Mouse (Mus musculus) limb, embryonic 10.5 days (tissue): Measurements from ENCODE around the gene Aff1. TPM values are rescaled to one million over a fixed set of nuclear protein-coding genes. Genes with fewer than 3 reads are reported as not detected.

Source experiments
- DNase-seq: peaks from one replicate; pipeline ENCODE4 v3.0.0-alpha.2; 2017; ENCODE audit warnings: low spot score
- H3K27ac ChIP-seq: fragments of 300-500 bp; sonication (generic); 2 replicates; pipeline ENCODE4 v1.5.1; 2016; ENCODE audit warnings: mild to moderate bottlenecking
- H3K27me3 ChIP-seq: fragments of 300-500 bp; sonication (generic); 2 replicates; pipeline ENCODE4 v1.6.1; 2016; ENCODE audit warnings: low read depth, mild to moderate bottlenecking; ENCODE audit not compliant: poor library complexity, severe bottlenecking
- H3K36me3 ChIP-seq: fragments of 300-500 bp; sonication (generic); 2 replicates; pipeline ENCODE4 v1.6.1; 2016; ENCODE audit warnings: mild to moderate bottlenecking, moderate library complexity
- H3K4me1 ChIP-seq: fragments of 300-500 bp; sonication (generic); 2 replicates; pipeline ENCODE4 v1.6.1; 2016
- H3K4me3 ChIP-seq: fragments of 300-500 bp; sonication (generic); 2 replicates; pipeline ENCODE4 v1.5.1; 2016; ENCODE audit warnings: mild to moderate bottlenecking, moderate library complexity
- H3K9me3 ChIP-seq: fragments of 300-500 bp; sonication (generic); replicated peaks from 2 replicates; pipeline ENCODE4 v1.6.1; 2016; ENCODE audit warnings: mild to moderate bottlenecking
- WGBS: fragments of 180-500 bp; shearing (Covaris S2); methylation state at CpG from one replicate; pipeline ENCODE4 v1.1.7; 2016; 5-methylcytosine and 5-hydroxymethylcytosine counted together
- polyA plus RNA-seq: library from polyadenylated mRNA; unstranded; fragments of >200 nt; fragmentation: Nextera tagmentation; extraction: Ambion mirVana; gene quantifications from 2 replicates; pipeline ENCODE4 v1.2.1, GENCODE M21; 2016

Aff1 gene
- polyA plus RNA-seq, 1 experiment from 2014 or later = 4.6 TPM

DNA sequence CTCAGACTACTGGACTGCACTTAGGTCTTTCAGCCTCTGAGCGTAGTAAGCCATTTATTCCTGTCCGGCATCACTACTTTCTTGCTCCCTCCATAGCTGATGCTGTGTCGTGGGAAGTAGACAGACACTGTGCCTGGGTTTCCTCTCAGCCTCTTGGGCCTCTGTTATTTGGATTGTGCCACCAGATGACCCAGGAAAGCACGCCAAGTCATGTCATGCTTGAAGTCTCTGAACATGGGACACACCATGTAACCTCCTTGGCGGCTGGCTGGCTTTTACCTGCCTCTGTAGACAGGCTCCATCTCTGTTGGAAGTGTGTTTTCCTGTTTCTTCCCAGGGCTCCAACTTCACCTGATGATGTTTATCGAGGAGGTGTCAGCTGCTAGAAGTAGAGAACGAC, 99.6 kb downstream of the Aff1 start:
- Histone ChIP-seq H3K27ac (no peak overlapping the region), H3K9me3 (no peaks in the 10 kb centered on the region), H3K27me3 (no peaks in the 10 kb centered on the region), H3K4me1 (peaks cover 15% of the 10 kb centered on the region), H3K36me3 (no peaks in the 10 kb centered on the region), H3K4me3 (no peak overlapping the region)
- WGBS = 88% methylated on average over 7 of the region's 7 CpGs
- no peak for DNase-seq

DNA sequence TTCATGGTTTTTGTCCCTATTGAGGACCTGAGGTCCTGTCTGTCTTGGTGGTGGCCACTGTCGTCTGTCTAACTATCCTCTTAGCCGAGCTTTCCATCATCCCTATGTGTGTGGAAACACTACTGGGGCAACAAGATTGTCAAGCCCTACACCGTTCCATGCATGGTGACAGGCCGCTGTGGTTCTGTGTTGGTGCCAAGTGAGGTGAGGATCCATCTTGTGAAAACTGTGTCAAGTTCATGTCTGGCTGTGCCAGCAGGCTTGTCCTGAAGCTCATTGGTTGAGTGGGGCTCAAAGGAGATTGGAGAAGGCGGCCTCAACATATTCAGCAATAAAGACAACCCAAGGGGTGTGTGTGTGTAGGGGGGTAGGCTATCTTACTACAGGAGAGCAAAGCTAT, 102.9 kb downstream of the Aff1 start:
- H3K27ac ChIP-seq = no peak overlapping the region
- no peaks in the 10 kb centered on the region for H3K27me3 ChIP-seq
- H3K4me1 ChIP-seq = peaks cover 15% of the 10 kb centered on the region
- no peak for DNase-seq
- H3K36me3 ChIP-seq = no peaks in the 10 kb centered on the region
- no peak overlapping the region for H3K4me3 ChIP-seq
- WGBS = 95% methylated on average over 5 of the region's 5 CpGs
- H3K9me3 ChIP-seq = no peaks in the 10 kb centered on the region

DNA sequence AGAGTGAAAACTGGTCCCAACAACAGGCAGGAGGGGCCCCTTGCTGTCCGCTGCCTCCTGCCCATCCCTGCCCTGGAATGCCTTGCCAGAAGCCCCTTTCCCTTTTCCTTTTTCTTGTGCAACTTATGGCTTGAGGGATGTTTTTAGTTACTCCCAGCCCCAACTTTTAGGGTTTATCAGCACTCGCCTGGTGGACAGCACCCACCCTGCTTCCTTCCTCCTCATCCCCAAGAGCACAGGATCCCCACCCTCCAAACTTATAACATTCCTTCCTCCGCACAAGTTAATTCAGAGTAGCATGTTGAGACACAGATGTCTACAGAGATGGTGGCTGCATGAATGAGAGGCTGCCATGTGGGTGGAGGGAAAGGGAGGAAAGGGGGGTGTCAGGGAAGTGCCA, 103.9 kb downstream of the Aff1 start:
- H3K36me3 ChIP-seq = no peaks in the 10 kb centered on the region
- peaks cover 15% of the 10 kb centered on the region for H3K4me1 ChIP-seq
- H3K27ac ChIP-seq = no peak overlapping the region
- H3K27me3 ChIP-seq = no peaks in the 10 kb centered on the region
- 73% methylated on average over 3 of the region's 3 CpGs for WGBS
- no peak for DNase-seq
- H3K9me3 ChIP-seq = no peaks in the 10 kb centered on the region
- no peak overlapping the region for H3K4me3 ChIP-seq

DNA sequence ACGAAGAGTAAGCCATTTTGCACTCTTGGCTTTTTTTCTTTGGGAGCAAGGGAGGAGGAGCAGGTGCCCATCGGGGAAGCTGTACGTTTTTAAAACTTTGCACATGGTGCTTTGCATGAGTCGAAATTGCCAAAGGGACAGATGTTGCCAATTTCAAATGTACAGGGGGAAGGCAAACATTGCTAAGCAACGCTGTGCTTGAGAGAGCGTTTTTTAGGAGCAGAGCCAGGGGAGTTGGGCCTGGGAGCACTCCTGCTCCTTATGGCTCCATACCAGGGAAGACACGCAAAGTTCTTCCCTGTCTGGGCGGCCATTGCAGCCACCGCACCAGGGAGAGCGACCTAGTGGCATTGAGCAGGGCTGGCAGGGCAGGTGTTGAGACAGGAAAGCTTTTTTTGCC, 105.6 kb downstream of the Aff1 start:
- Histone ChIP-seq H3K9me3 (no peaks in the 10 kb centered on the region), H3K36me3 (no peaks in the 10 kb centered on the region), H3K27me3 (no peaks in the 10 kb centered on the region), H3K4me3 (no peak overlapping the region), H3K4me1 (peaks cover 15% of the 10 kb centered on the region), H3K27ac (no peak overlapping the region)
- WGBS = 80% methylated on average over 10 of the region's 10 CpGs
- no peak for DNase-seq

DNA sequence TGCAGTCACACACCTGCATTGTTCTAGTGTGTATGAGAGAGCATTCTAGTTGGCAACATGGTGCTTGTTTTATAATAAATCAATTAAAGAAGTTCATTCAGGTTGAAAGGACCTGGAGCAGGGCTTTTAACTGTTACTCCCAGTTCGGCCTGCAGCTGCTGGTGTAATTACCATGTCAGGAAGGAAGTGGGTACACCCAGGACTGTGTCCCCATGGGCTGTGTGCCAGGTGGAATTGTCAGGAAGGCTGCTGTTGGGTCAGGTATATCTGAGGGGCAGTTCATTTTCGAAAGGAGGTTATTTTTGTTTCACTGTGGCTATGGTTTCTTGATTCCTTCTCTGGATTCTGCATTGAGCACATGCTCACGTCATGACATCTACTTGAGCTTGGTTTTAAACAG, 107.3 kb downstream of the Aff1 start:
- Histone ChIP-seq H3K4me3 (no peak overlapping the region), H3K9me3 (no peaks in the 10 kb centered on the region), H3K4me1 (peaks cover 31% of the 10 kb centered on the region), H3K27ac (no peak overlapping the region), H3K27me3 (no peaks in the 10 kb centered on the region), H3K36me3 (no peaks in the 10 kb centered on the region)
- WGBS = 86% methylated on average over 3 of the region's 3 CpGs
- DNase-seq = no peak

DNA sequence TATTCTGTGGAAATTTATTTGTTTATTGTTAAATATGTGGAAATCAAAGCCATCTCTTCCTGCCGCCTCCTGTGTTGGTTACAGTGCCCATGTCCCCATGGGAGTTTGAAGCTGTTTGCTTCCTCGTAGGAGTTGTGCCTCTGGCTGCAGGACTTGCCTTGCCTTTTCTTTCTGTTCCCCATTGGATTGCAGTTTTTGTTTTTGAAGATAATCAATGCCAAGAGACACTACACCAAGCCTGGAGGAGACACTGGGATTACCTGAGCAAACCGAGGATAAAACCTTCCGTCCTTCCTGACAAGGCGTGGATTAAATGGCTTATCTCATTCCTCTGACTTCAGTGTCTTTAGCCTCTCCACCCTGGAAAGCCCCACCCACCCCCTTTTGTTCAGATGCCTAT, 107.8 kb downstream of the Aff1 start:
- WGBS = 84% methylated on average over 5 of the region's 5 CpGs
- Histone ChIP-seq H3K4me3 (no peak overlapping the region), H3K4me1 (peaks cover 31% of the 10 kb centered on the region), H3K36me3 (no peaks in the 10 kb centered on the region), H3K27ac (no peak overlapping the region), H3K27me3 (no peaks in the 10 kb centered on the region), H3K9me3 (no peaks in the 10 kb centered on the region)
- no peak for DNase-seq

DNA sequence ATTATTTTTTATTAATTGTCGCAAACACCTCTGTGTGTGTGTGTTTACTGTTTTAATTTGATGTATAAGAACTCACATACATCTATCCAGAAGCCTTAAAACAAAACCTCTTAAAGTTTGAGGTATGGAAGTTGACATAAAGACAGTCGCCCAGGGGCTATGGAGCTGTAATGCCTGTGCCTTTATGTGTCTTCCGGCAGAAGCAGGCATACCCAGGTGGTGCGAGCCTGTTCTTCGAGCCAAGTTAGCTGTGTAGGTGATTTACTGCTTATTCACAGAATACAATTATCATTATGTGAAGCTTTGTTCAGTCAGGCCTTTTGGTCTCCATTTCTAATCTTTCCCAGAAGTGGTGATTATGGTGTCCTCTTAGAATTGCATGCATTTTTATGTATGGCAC, 111.2 kb downstream of the Aff1 start:
- H3K36me3 ChIP-seq = no peaks in the 10 kb centered on the region
- no peak for DNase-seq
- H3K9me3 ChIP-seq = no peaks in the 10 kb centered on the region
- H3K27ac ChIP-seq = 0 out of 2 replicates have a peak overlapping the region, but pooled peaks have one; percentile 25
- peaks cover 45% of the 10 kb centered on the region for H3K4me1 ChIP-seq
- no peaks in the 10 kb centered on the region for H3K27me3 ChIP-seq
- WGBS = 57% methylated on average over 5 of the region's 5 CpGs
- no peak overlapping the region for H3K4me3 ChIP-seq

DNA sequence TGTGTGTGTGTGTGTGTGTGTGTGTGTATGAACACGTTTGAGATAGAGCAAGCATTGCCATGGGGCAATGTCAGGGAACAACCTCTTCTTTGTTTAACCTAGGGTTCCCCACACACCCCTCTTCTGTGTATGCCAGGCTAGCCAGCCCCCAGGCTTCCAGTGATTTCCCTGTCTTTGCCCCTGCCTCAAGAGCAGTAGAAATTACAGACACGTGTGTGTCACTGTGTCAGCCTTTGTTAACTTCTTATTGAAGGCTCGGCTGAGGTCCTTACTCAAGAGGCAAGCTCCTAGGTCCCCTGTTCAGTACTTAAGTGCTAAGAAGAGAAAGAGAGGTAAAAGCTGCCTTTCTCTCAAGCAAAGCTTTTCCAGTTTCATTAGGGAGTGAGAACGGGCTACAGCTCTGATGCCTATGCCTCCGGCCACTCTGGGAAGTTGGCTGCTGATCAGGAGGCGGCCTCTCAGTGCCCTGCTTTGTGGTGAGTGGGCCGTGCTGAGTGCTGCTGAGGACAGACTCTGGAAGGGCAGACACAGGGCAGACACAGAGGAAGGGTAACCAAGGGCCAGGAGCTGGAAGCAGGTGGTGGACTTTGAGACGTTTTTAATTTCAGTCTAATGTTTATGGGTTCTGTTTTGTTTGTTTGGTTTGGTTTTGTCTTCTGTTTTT, 111.9 kb downstream of the Aff1 start:
- H3K36me3 ChIP-seq = no peaks in the 10 kb centered on the region
- peak; percentile 51 for DNase-seq
- no peaks in the 10 kb centered on the region for H3K27me3 ChIP-seq
- H3K9me3 ChIP-seq = no peaks in the 10 kb centered on the region
- H3K4me3 ChIP-seq = no peak overlapping the region
- peak overlapping the region; percentile 63; the same call in 1 of the 2 replicates for H3K27ac ChIP-seq
- WGBS = 35% methylated on average over 8 of the region's 8 CpGs
- peaks cover 49% of the 10 kb centered on the region for H3K4me1 ChIP-seq

DNA sequence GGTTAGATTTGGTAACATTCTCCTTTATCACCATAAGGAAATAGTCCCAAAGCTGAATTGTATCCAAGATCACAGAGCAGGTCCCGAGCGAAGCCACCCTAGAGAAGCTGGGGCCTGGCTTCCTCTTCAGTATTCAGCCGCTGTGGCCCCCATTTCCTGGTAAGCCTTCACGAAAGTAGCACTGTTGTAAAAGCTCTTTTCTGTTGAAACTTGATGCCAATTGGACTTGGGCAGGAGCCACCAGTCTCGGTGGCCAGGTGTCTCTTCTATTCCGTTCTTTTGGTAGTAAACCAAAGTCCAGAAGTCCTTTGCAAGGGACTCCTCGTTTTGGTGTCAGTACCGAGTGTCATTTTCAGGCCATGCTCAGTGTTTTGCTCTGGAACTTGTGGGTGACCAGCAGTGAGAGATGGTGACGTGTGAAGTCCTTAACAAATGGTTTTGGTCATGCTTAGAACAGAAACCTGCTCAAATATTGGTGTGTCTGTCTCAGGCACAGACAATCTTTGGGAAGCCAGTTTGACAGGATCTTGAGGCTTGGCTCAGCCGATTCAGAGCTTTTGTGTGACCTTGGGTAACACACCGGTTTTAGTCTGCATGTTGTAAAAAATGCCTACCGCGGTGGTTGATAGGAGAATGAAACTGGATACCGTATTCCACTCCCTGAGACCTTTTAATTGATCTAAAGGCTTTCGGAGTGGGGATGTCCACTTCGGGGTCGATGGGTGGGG, 114.8 kb downstream of the Aff1 start:
- 68% methylated on average over 17 of the region's 17 CpGs for WGBS
- no peak overlapping the region for H3K4me3 ChIP-seq
- no peaks in the 10 kb centered on the region for H3K27me3 ChIP-seq
- H3K4me1 ChIP-seq = peaks cover 44% of the 10 kb centered on the region
- H3K9me3 ChIP-seq = no peaks in the 10 kb centered on the region
- H3K36me3 ChIP-seq = no peaks in the 10 kb centered on the region
- DNase-seq = no peak
- H3K27ac ChIP-seq = no peak overlapping the region

DNA sequence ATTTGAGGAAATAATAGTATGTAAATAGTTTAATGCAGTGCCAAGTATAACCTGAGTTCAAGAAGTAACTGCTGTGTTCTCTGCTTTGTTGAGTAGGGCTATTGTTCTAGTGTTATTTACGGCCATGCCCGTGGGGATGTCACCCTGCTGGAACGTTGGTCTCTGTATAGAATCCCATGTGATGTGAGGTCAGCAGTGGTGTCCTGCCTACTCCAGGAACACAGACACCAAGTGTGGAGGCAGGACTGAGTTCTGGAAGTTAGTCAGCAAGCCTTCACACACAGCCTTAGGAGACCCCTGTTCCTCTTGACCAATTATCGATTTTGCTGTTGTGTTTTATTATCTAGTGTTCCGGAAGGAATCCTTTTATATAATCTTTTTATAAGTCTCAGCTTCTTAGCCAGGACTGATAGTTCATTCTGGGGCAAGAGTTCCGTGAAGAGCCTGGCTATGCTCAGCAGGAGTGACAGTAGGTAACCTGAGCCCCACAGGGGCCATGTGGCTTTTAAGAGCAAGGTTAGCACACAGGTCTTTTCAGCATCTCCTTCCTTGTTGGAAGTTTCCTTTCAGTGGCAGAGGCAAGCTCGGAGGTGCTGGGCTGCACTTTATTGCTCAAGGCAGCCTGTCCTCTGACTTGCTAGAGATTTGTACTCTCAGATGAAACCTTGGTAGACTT, 115.6 kb downstream of the Aff1 start:
- 48% methylated on average over 7 of the region's 7 CpGs for WGBS
- Histone ChIP-seq H3K27ac (no peak overlapping the region), H3K4me1 (peaks cover 44% of the 10 kb centered on the region), H3K27me3 (no peaks in the 10 kb centered on the region), H3K4me3 (no peak overlapping the region), H3K9me3 (no peaks in the 10 kb centered on the region), H3K36me3 (no peaks in the 10 kb centered on the region)
- no peak for DNase-seq

DNA sequence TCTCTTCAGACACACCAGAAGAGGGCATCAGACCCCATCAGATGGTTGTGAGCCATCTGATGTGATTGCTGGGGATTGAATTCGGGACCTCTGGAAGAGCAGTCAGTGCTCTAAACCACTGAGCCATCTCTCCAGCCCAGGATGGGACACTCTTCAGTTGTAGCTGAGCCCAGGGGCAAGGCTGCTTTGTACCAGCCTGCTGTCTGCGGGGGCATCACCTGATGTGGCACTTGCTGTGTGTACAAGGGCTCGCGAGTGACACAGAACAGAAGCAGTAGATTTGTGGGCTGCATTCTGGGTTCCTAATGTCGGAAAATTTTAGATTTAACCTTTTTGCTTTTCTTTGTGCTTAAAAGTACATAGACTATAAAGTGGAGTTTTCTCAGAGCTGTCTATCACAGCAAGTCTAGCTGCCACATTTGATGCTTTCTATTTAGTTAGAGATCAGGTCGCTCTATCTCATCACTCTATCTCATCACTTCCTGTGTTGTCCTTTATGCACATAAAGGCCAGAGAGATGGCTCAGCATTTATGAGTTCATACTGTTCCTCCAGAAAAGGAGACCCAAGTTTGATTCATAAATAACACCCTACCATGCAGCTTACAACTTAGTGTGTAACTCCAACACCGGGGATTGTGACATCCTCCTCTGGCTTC, 117.6 kb downstream of the Aff1 start:
- Histone ChIP-seq H3K4me1 (peaks cover 32% of the 10 kb centered on the region), H3K27me3 (no peaks in the 10 kb centered on the region)
- 92% methylated on average over 7 of the region's 7 CpGs for WGBS

DNA sequence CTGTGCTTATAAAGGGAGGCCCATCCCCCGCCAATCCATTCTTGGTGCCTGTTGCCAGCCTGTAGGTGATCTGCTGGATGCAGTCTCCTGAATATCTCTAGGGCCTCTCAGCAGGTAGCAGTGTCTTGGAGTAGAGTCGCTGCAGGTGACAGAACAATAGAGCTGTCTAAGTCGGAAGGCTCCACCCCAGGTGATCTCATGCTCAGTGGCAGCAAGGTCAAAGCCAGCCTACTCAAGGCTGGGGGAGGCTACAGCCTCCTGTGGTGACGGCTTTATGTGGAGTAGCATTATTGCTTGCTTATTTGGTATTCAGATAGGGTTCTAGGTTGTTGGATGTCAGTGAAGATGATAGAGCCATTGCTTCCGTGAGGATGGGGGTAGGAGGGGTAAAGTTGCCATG, 121.1 kb downstream of the Aff1 start:
- Histone ChIP-seq H3K4me3 (no peak overlapping the region), H3K27ac (no peak overlapping the region)
- no peak for DNase-seq

More for the DNA sequence above, 117.6 kb downstream of the Aff1 start:
- no peak for DNase-seq
- Histone ChIP-seq H3K36me3 (no peaks in the 10 kb centered on the region), H3K9me3 (no peaks in the 10 kb centered on the region), H3K4me3 (no peak overlapping the region), H3K27ac (no peak overlapping the region)

More for the DNA sequence above, 121.1 kb downstream of the Aff1 start:
- 83% methylated on average over 5 of the region's 5 CpGs for WGBS
- no peaks in the 10 kb centered on the region for H3K27me3 ChIP-seq
- no peaks in the 10 kb centered on the region for H3K36me3 ChIP-seq
- peaks cover 13% of the 10 kb centered on the region for H3K4me1 ChIP-seq
- H3K9me3 ChIP-seq = no peaks in the 10 kb centered on the region
